Mouse (Mus musculus) embryonic fibroblast, embryonic 13.5 days (primary cell): ENCODE data around the gene Mmd. TPM values are rescaled to one million over a fixed set of nuclear protein-coding genes. Genes with fewer than 3 reads are reported as not detected.
"Not testable (repeated sequence)": the region's sequence is repeated elsewhere in the genome, so short reads cannot be mapped to it uniquely, and the experiment has no call there.

Experiments
- H3K27ac ChIP-seq: 2 replicates; pipeline ENCODE4 v1.5.1; 2012; ENCODE audit warnings: low read length, control low read depth, inconsistent platforms; ENCODE audit not compliant: insufficient read depth
- H3K4me1 ChIP-seq: 2 replicates; pipeline ENCODE4 v1.6.1; 2011; ENCODE audit warnings: low read length; ENCODE audit not compliant: control insufficient read depth, insufficient read depth
- H3K4me3 ChIP-seq: 2 replicates; pipeline ENCODE4 v1.5.1; 2011; ENCODE audit warnings: mild to moderate bottlenecking, control low read depth, low read length; ENCODE audit not compliant: insufficient read depth
- CTCF ChIP-seq: IDR thresholded peaks from 2 replicates; pipeline ENCODE4 v1.5.1; 2011; ENCODE audit warnings: mild to moderate bottlenecking, control low read depth, low read length, moderate library complexity, borderline replicate concordance; ENCODE audit not compliant: insufficient read depth
- POLR2A ChIP-seq: IDR thresholded peaks from 2 replicates; pipeline ENCODE4 v1.6.1; 2011; ENCODE audit warnings: low read depth, mild to moderate bottlenecking, control low read depth, low read length, moderate library complexity
- polyA plus RNA-seq: library from polyadenylated mRNA; stranded (reverse); fragments of >200 nt; gene quantifications from 2 replicates; pipeline ENCODE4 v1.2.4, GENCODE M21; 2011; ENCODE audit warnings: low read depth; ENCODE audit not compliant: missing spikeins, insufficient read length

The Mmd gene
- polyA plus RNA-seq, 1 experiment = 43.4 TPM

- TF ChIP-seq POLR2A (no peak), CTCF (no peak)
- H3K4me3 ChIP-seq = no peak overlapping the region
- no peak overlapping the region for H3K27ac ChIP-seq
- H3K4me1 ChIP-seq = no peaks in the 10 kb centered on the region
Observed at GRCm38 (mm10) chr11:90264180-90264579, 14.9 kb downstream of the Mmd start.

- TF ChIP-seq POLR2A (no peak), CTCF (no peak)
- Histone ChIP-seq H3K4me1 (no peaks in the 10 kb centered on the region), H3K27ac (no peak overlapping the region), H3K4me3 (no peak overlapping the region)
Observed at GRCm38 (mm10) chr11:90265581-90265980, 16.3 kb downstream of the Mmd start.

- no peaks in the 10 kb centered on the region for H3K4me1 ChIP-seq
- no peak overlapping the region for H3K27ac ChIP-seq
- no peak overlapping the region for H3K4me3 ChIP-seq
- TF ChIP-seq POLR2A (no peak), CTCF (no peak)
Observed at GRCm38 (mm10) chr11:90268934-90269333, 19.7 kb downstream of the Mmd start.

DNA sequence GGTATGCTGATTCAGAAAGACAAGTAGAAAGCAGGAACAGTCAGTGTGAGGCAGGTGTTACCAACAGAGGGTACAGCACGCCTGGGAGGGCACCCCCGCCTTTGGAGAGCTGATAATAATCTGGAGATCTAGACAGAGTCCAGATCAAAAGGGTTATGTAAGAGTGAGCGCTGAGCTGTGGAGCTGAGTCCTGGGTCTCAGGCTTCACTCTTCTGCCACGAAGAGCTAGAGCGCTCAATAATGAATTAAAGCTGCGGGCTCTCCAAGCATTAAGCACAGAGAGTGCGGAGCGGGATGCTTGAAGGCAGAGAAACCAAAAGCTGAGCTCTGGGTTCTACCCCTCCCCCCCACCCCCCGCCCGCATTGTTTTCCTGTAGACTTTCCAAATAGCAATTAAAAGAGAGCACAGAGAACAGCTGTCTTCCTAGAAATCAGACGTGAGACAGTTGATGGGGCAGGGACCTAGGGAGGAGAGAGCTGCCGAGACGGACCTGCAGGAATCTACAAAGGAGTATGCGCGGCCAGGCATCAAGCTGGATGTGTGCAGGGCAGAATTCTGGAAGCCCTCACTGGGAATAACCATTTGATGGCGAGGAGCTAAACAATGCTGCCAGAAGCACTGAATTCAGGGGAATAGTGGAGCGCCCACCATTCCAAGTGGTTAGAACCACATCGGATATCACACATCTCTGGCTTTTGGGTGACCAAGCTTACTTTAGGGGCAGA lies 20.3 kb downstream of the Mmd start:
- H3K27ac ChIP-seq = no peak overlapping the region
- TF ChIP-seq CTCF = no peak
- TF ChIP-seq POLR2A = no peak
- no peak overlapping the region for H3K4me3 ChIP-seq
- H3K4me1 ChIP-seq = no peaks in the 10 kb centered on the region

- no peak for TF ChIP-seq POLR2A
- no peak for TF ChIP-seq CTCF
- H3K4me1 ChIP-seq = no peaks in the 10 kb centered on the region
- no peak overlapping the region for H3K27ac ChIP-seq
- H3K4me3 ChIP-seq = no peak overlapping the region
Observed at GRCm38 (mm10) chr11:90270132-90270877, 21.0 kb downstream of the Mmd start.

- Histone ChIP-seq H3K27ac (no peak overlapping the region), H3K4me1 (no peaks in the 10 kb centered on the region), H3K4me3 (no peak overlapping the region)
- no peak for TF ChIP-seq CTCF
Observed at GRCm38 (mm10) chr11:90274187-90274586, 24.9 kb downstream of the Mmd start.

DNA sequence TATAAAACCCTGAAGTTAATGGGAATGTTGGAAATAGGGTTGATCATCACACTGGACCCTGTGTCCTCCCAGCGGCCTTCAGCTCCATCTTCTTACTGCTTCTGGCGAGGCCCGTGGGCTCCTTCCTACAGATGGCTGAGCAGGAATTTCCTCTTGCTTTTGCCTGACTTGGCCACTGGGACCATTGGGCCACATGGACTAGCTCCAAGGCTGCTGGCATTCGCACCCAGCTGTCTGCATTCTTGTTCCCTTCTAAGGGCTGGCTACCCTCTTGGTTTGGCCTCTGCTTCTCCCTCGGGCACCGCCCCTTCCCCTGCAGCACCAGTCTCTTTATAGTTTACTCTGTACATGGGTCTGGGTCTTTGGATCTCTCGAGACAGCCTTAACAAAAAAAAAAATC lies 26.4 kb downstream of the Mmd start:
- H3K27ac ChIP-seq = no peak overlapping the region
- no peaks in the 10 kb centered on the region for H3K4me1 ChIP-seq
- TF ChIP-seq CTCF = no peak
- no peak for TF ChIP-seq POLR2A
- H3K4me3 ChIP-seq = no peak overlapping the region

DNA sequence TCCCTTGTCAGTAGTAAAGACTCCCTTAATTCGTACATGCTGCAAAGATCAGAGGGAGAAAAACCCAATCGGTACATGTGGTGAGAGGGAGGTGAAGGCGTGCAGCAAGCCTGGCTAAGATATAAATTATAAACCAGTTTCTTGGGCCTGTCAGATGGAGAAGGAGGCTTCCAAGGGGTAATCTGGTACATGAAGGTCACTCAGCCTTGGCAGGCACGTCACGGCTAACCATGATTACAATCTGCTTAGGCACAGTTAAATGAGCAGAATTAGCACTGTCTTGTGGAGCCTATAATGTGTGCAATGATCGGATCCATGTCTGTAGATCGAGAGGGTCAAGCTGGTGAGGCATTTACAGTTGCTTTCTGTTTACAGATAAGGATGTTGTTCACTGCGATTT lies 26.9 kb downstream of the Mmd start:
- H3K4me3 ChIP-seq = no peak overlapping the region
- no peaks in the 10 kb centered on the region for H3K4me1 ChIP-seq
- TF ChIP-seq CTCF (no peak), POLR2A (no peak)
- no peak overlapping the region for H3K27ac ChIP-seq

- TF ChIP-seq CTCF (no peak), POLR2A (no peak)
- Histone ChIP-seq H3K27ac (no peak overlapping the region), H3K4me1 (no peaks in the 10 kb centered on the region), H3K4me3 (no peak overlapping the region)
Observed at GRCm38 (mm10) chr11:90276561-90276960, 27.3 kb downstream of the Mmd start.

DNA sequence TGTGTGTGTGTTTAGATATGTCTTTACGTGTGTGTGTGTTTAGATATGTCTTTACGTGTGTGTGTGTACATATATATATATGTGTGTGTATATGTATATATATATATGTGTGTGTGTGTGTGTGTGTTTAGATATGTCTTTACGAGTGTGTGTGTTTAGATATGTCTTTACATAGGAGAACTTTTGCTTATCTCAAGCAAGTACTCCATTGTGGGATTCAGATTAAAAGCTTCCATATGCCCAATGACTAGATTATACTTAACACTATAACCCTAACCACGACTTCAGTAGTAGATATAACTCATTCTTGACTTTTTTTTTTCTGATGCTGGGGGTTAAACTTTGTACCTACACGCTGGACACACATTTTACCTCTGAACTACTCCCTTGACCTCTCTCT lies 30.8 kb downstream of the Mmd start:
- Histone ChIP-seq H3K4me1 (no peaks in the 10 kb centered on the region), H3K27ac (no peak overlapping the region), H3K4me3 (no peak overlapping the region)
- no peak for TF ChIP-seq POLR2A
- TF ChIP-seq CTCF = no peak

- H3K4me3 ChIP-seq, H3K27ac ChIP-seq, H3K4me1 ChIP-seq: not testable (repeated sequence)
Observed at GRCm38 (mm10) chr11:90281943-90282342, 32.7 kb downstream of the Mmd start.
